Mouse (Mus musculus): ENCODE measurements around the gene Dhrs13.

DNA sequence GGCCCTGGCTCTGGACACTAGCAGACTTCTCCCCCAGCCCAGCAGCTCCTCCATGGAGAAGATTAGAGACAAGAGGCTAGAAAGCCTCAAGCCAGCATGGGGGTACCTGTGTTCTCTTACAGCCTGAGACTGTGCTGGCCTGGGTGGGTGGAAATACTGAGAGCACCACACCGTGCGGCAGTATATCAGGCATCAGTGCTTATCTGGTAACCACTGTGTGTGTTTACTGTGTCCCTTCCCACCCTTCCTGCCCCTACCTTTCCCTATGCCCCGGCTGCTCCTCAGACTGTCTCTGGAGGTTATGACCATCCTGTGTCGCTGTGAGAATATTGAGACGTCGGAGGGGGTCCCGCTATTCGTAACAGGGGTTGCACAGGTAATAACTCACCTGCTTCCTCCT lies 21.0 kb downstream of the Dhrs13 start:
- no peak for TF ChIP-seq ZC3H11A (IDR thresholded peaks at IDR 0.05; ENCODE audit: borderline replicate concordance, low read depth, low read length)
- TF ChIP-seq HCFC1 (IDR thresholded peaks at IDR 0.05; ENCODE audit: borderline replicate concordance, insufficient read depth, low read length) = no peak
